Mouse (Mus musculus) limb, embryonic 11.5 days (tissue): ENCODE data around the gene Prss56. TPM values are rescaled to one million over a fixed set of nuclear protein-coding genes. Genes with fewer than 3 reads are reported as not detected.
A peak's percentile ranks its signal among the peaks of the same experiment; 100 is the strongest.

Experiments
- ATAC-seq: fragments of 200-750 bp; cut with Nextera tagmentation; 2 replicates; pipeline ENCODE4 v1.8.0; 2017; ENCODE audit warnings: low read depth; ENCODE audit not compliant: insufficient number of reproducible peaks, low FRiP score, low TSS enrichment
- DNase-seq: peaks from one replicate; pipeline ENCODE4 v3.0.0-alpha.2; 2015; ENCODE audit warnings: low spot score
- H3K27ac ChIP-seq: fragments of 300-500 bp; sonication (generic); replicated peaks from 2 replicates; pipeline ENCODE4 v1.5.1; 2014; ENCODE audit warnings: low read depth, mild to moderate bottlenecking, low read length
- H3K27me3 ChIP-seq: fragments of 300-500 bp; sonication (generic); 2 replicates; pipeline ENCODE4 v1.6.1; 2014; ENCODE audit warnings: mild to moderate bottlenecking, low read length, mixed read lengths; ENCODE audit not compliant: control insufficient read depth, insufficient read depth
- H3K36me3 ChIP-seq: fragments of 300-500 bp; sonication (generic); 2 replicates; pipeline ENCODE4 v1.6.1; 2014; ENCODE audit warnings: mild to moderate bottlenecking, low read length, moderate library complexity, mixed read lengths; ENCODE audit not compliant: control insufficient read depth, insufficient read depth
- H3K4me1 ChIP-seq: fragments of 300-500 bp; sonication (generic); 2 replicates; pipeline ENCODE4 v1.6.1; 2014; ENCODE audit warnings: low read length, mixed read lengths; ENCODE audit not compliant: control insufficient read depth, insufficient read depth
- H3K4me2 ChIP-seq: fragments of 300-500 bp; sonication (generic); 2 replicates; pipeline ENCODE4 v1.6.1; 2014; ENCODE audit warnings: low read depth, mild to moderate bottlenecking, moderate library complexity; ENCODE audit not compliant: severe bottlenecking
- H3K4me3 ChIP-seq: fragments of 300-500 bp; sonication (generic); 2 replicates; pipeline ENCODE4 v1.5.1; 2014; ENCODE audit warnings: low read depth, low read length
- H3K9ac ChIP-seq: fragments of 300-500 bp; sonication (generic); 2 replicates; pipeline ENCODE4 v1.6.1; 2014; ENCODE audit warnings: mild to moderate bottlenecking, low read length
- H3K9me3 ChIP-seq: fragments of 300-500 bp; sonication (generic); 2 replicates; pipeline ENCODE4 v1.6.1; 2016; ENCODE audit warnings: low read length; ENCODE audit not compliant: control insufficient read depth
- WGBS: fragments of 180-500 bp; shearing (Covaris S2); extraction: QIAGEN DNeasy Blood & Tissue Kit; methylation state at CpG from one replicate; pipeline ENCODE4 v1.1.7; 2014; 5-methylcytosine and 5-hydroxymethylcytosine counted together
- polyA plus RNA-seq: library from polyadenylated mRNA; unstranded; fragments of >200 nt; fragmentation: Nextera tagmentation; extraction: Ambion mirVana; gene quantifications from 2 replicates; pipeline ENCODE4 v1.2.1, GENCODE M21; 2014

Gene Prss56
- polyA plus RNA-seq, 1 experiment from 2014 or later, result not detected

- no peak overlapping the region for H3K27ac ChIP-seq
- H3K4me1 ChIP-seq, result 0 out of 2 replicates have a peak, but pooled peaks cover 4% of the 10 kb centered on the region
- H3K36me3 ChIP-seq, result no peaks in the 10 kb centered on the region
- no peak overlapping the region for H3K4me3 ChIP-seq
- ATAC-seq (no peak), DNase-seq (no peak)
- H3K9ac ChIP-seq, result no peak overlapping the region
- H3K9me3 ChIP-seq, result no peaks in the 10 kb centered on the region
- H3K4me2 ChIP-seq, result no peak overlapping the region
- 53% methylated on average over 6 of the region's 6 CpGs for WGBS
- H3K27me3 ChIP-seq, result peaks cover 3% of the 10 kb centered on the region; the same call in 1 of the 2 replicates
Measured at GRCm38 (mm10) chr1:87205038-87205437, 21.9 kb downstream of the Prss56 start.

GRCm38 (mm10) chr1:87205502-87205901 lies 22.4 kb downstream of the Prss56 start:
- Histone ChIP-seq H3K4me1 (0 out of 2 replicates have a peak, but pooled peaks cover 4% of the 10 kb centered on the region), H3K4me2 (no peak overlapping the region), H3K9ac (no peak overlapping the region), H3K27me3 (peaks cover 3% of the 10 kb centered on the region; the same call in 1 of the 2 replicates), H3K9me3 (no peaks in the 10 kb centered on the region), H3K27ac (no peak overlapping the region), H3K36me3 (no peaks in the 10 kb centered on the region), H3K4me3 (no peak overlapping the region)
- WGBS, result 26% methylated on average over 3 of the region's 3 CpGs
- no peak for DNase-seq
- ATAC-seq, result peak; percentile 53

DNA sequence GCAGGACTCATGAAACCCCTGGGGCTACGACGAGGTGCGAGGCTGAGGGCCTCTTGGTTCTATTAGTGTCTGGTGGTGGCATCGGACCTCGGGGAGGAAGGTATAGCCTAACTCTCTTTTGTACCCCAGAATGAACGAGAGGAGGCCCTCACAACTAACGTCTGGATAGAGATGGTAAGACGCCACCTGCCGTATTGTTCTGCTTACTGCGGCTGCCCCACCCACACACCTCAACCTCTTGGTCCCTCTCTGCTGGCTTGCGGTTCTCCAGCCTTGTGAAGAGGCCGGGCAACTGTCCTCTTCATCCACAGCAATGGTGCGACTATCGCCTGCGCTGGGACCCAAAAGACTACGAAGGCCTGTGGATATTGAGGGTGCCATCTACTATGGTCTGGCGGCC lies 23.2 kb downstream of the Prss56 start:
- Histone ChIP-seq H3K36me3 (no peaks in the 10 kb centered on the region), H3K9ac (no peak overlapping the region), H3K27ac (no peak overlapping the region), H3K4me1 (0 out of 2 replicates have a peak, but pooled peaks cover 4% of the 10 kb centered on the region), H3K4me3 (no peak overlapping the region), H3K4me2 (no peak overlapping the region), H3K9me3 (no peaks in the 10 kb centered on the region), H3K27me3 (peaks cover 3% of the 10 kb centered on the region; the same call in 1 of the 2 replicates)
- DNase-seq (peak; percentile 34), ATAC-seq (no peak)
- 20% methylated on average over 17 of the region's 17 CpGs for WGBS

DNA sequence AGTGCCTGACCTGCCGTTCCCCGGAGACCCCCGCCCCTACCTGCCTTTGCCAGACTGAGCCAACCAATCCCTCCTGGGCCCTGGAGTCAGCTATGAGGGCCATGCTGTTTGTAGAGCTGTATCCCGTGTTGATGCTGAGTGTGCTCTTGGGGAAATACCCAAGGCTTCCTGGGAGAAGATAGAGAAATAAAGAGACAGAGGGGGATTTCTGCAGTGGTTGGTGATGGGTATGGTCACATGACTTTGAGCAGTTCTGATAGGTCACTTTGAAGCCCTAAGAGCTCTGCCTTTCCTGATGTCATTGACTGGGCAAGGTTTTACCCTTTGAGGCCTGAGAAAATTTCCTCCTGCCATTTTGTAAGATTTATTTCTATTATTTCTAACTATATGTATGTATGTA lies 28.3 kb downstream of the Prss56 start:
- DNase-seq (no peak), ATAC-seq (no peak)
- no peak overlapping the region for H3K27ac ChIP-seq
- no peaks in the 10 kb centered on the region; the same call in 1 of the 2 replicates for H3K27me3 ChIP-seq
- no peak overlapping the region for H3K4me2 ChIP-seq
- no peaks in the 10 kb centered on the region for H3K36me3 ChIP-seq
- H3K4me1 ChIP-seq, result peaks cover 6% of the 10 kb centered on the region; the same call in 1 of the 2 replicates
- H3K4me3 ChIP-seq, result no peak overlapping the region
- no peak overlapping the region for H3K9ac ChIP-seq
- 91% methylated on average over 4 of the region's 4 CpGs for WGBS
- H3K9me3 ChIP-seq, result no peaks in the 10 kb centered on the region

DNA sequence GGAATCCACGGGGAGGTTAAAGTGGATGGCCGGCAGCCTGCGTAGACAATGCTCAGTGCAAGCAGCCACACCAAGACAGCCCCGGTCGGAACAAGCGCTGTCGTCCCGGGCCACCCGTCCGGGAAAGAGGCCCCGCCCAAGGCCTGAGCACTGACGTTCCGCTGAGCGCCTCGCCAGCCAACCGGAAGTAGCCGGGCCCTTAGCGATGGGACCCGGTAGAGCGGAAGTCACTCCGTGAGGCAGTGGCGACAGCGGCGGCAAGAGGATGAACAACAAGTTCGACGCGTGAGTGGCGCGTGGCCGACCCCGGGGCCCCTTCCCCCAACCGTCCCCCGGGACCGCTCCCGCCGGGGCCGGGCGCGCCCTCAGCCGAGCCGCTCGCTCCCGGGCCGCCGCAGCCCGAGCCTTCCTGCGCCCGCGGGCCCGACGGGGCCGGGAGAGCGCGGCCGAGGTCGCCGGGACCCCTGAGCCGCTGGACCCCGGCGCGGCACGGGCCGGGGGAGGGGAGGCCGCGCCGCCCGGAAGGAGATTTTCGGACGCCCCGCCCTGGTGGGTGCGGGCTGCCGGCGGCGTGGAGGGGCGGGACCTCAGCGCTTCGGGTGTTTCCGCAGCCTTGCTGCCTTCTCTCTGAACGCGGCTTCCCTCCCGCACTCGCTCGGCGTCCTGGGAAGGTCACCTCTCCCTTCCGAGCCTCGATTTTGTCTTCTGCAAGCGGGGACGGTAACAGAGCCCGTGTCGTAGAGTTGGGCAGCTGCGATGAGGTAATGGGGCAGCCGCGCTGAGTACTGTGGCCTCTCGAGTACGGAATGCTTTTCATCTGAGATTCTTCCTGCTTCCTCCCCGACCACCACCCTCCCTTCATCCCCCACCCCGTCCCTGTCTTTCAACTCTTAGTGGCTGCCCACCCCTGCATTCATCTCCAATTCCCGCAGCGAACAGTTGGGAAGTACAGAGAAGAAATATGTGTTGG lies 30.9 kb downstream of the Prss56 start, which contains the start of gene Eif4e2:
TSS of gene Eif4e2 (plus strand) at position 180 of the 970 bp plus-strand sequence.
- H3K36me3 ChIP-seq, result no peaks in the 10 kb centered on the region
- no peaks in the 10 kb centered on the region; the same call in 1 of the 2 replicates for H3K27me3 ChIP-seq
- peak; percentile 96 for DNase-seq
- H3K4me2 ChIP-seq, result peak within 1 kb of the TSS; percentile 45
- H3K4me3 ChIP-seq, result peak within 1 kb of the TSS; percentile 77
- H3K27ac ChIP-seq, result peak within 1 kb of the TSS; percentile 98
- no peaks in the 10 kb centered on the region for H3K9me3 ChIP-seq
- under 1% methylated on average over 95 of the region's 99 CpGs for WGBS
- H3K9ac ChIP-seq, result peak within 1 kb of the TSS; percentile 98
- peak; percentile 94 for ATAC-seq
- H3K4me1 ChIP-seq, result peaks cover 6% of the 10 kb centered on the region; the same call in 1 of the 2 replicates

DNA sequence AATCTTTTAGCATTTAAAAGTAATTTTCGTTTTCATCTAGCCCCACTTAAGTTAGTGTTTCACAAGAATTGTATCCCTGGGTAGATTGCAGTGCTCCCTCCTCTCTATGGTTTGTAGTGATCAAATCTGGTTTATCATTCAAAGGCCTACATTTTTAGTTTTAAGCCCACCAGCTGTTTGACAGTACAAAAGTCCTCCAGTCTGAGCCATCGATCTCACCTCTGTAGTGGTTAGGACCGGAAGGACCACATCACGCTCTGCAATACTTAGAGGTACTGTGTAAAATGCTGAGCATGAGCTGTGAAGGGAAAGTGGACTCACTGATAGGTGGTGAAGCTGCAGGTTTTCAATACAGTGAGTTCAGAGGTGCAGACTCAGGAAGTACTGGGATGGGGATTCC lies 31.6 kb downstream of the Prss56 start:
- DNase-seq (no peak), ATAC-seq (no peak)
- H3K4me1 ChIP-seq, result peaks cover 6% of the 10 kb centered on the region; the same call in 1 of the 2 replicates
- no peaks in the 10 kb centered on the region for H3K9me3 ChIP-seq
- no peaks in the 10 kb centered on the region for H3K36me3 ChIP-seq
- no peaks in the 10 kb centered on the region for H3K27me3 ChIP-seq
- no peak overlapping the region for H3K27ac ChIP-seq
- 31% methylated on average over 4 of the region's 4 CpGs for WGBS
- H3K4me3 ChIP-seq, result peak overlapping the region; percentile 77
- H3K4me2 ChIP-seq, result peak overlapping the region; percentile 45
- H3K9ac ChIP-seq, result peak overlapping the region; percentile 98

DNA sequence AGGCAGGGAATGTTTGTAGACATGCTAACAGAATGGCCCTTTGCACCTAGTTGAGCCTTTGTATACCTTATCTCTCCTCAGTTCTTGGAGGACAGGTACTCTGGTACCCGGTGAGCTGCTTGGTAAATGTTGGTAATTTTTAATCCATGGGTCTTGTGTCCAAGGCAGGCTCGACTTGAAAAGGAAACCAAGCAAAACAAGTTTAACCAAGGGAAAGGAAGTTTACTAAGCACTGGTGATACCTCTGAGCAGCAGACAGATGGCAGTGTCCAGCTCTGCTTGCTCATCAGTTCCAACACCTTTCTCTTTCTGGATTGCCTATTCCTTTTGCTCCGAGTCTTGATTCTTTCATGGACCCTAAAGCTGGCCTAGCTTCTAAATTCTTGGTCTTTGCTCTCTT lies 34.8 kb downstream of the Prss56 start:
- peaks cover 13% of the 10 kb centered on the region; the same call in 1 of the 2 replicates for H3K36me3 ChIP-seq
- no peak for ATAC-seq

DNA sequence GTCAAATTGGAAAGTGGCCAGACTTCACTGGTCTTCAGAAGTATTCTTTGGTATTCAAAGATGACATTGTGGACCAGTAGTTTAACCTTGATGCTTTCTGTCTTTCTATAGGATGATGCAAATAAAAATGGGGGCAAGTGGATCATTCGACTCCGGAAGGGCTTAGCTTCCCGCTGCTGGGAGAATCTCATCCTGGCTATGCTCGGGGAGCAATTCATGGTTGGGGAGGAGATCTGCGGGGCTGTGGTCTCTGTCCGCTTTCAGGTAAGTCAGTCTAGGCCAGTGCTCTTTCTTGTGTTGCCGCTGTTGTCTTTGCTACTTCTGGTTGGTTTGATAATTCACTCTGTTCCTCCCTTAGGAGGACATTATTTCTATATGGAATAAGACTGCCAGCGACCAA lies 42.6 kb downstream of the Prss56 start:
- no peak overlapping the region for H3K27ac ChIP-seq
- ATAC-seq (no peak), DNase-seq (no peak)
- H3K4me2 ChIP-seq, result no peak overlapping the region
- no peaks in the 10 kb centered on the region for H3K9me3 ChIP-seq
- H3K27me3 ChIP-seq, result no peaks in the 10 kb centered on the region
- no peak overlapping the region for H3K9ac ChIP-seq
- 95% methylated on average over 8 of the region's 8 CpGs for WGBS
- H3K4me3 ChIP-seq, result no peak overlapping the region
- peaks cover 40% of the 10 kb centered on the region for H3K36me3 ChIP-seq
- H3K4me1 ChIP-seq, result no peaks in the 10 kb centered on the region

More for the DNA sequence above, 34.8 kb downstream of the Prss56 start:
- H3K27me3 ChIP-seq, result no peaks in the 10 kb centered on the region
- no peak overlapping the region for H3K4me2 ChIP-seq
- H3K4me1 ChIP-seq, result peaks cover 5% of the 10 kb centered on the region; the same call in 1 of the 2 replicates
- no peak overlapping the region for H3K9ac ChIP-seq
- H3K9me3 ChIP-seq, result no peaks in the 10 kb centered on the region
- WGBS, result 69% methylated on average over 3 of the region's 3 CpGs
- no peak overlapping the region for H3K27ac ChIP-seq
- no peak overlapping the region for H3K4me3 ChIP-seq
- DNase-seq, result no peak
